Comparison of ENCODE assay signal across 19 mouse cellular contexts in the genomic region with DNA sequence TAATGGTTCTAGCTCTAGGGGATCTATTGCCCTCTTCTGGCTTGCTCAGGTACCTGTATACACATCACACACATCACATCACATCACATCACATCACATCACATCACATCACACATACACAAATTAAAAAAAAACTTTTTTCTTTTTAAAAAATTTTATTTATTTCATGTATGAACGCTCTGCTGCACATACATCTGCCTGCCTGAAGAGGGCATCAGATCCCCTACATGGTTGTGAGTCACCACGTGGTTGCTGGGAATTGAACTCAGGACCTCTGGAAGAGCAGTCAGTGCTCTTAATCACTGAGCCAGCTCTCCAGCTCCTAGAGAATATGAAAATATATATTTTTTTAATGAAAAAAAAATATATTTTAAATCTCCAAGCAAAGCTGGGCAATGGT. TPM values are rescaled to one million over a fixed set of nuclear protein-coding genes. Genes with fewer than 3 reads are reported as not detected.
DNase-seq lines count a peak whose midpoint lies in the region; ATAC-seq and TF ChIP-seq lines count a peak whose summit lies in the region.
"Had no signal": no experiment of that assay in that cellular context is flagged by ENCODE, and none has a peak within 500 bp of the region (broad histone marks: within the 10 kb centered on the region; RNA-seq: fewer than 3 reads in every experiment).

No protein-coding gene starts in this region.

- peaks cover 25% of the 10 kb centered on the region for H3K4me1 ChIP-seq in E14TG2a.4 (replicated peaks; ENCODE audit: low read depth, low read length)
- no peaks in the 10 kb centered on the region for H3K4me1 ChIP-seq in liver, embryonic 12.5 days
- H3K4me1 ChIP-seq: embryonic facial prominence, embryonic 10.5 days; forebrain, embryonic 13.5 days; heart, embryonic 13.5 days; hindbrain, embryonic 15.5 days had no signal

- no peak overlapping the region for H3K27ac ChIP-seq in layer of hippocampus, adult 2 months
- no peak overlapping the region for H3K27ac ChIP-seq in liver, embryonic 12.5 days
- H3K27ac ChIP-seq: embryonic facial prominence, embryonic 10.5 days; forebrain, embryonic 13.5 days; heart, embryonic 13.5 days; hindbrain, embryonic 15.5 days had no signal

- DNase-seq in layer of hippocampus, adult 2 months (ENCODE audit: low spot score in 2 of 2): no peak
- no peak for DNase-seq in layer of hippocampus, postnatal 14 days (ENCODE audit: low spot score in 2 of 2)
- DNase-seq in Patski (ENCODE audit: low read depth, low spot score): no peak
- DNase-seq in right cerebral cortex, postnatal 10 days (ENCODE audit: low spot score in 2 of 2): no peak
- no peak for DNase-seq in right cerebral cortex, adult 2 months (ENCODE audit: low spot score in 2 of 2)
- DNase-seq: adrenal gland, adult 2 months; adrenal gland, postnatal 25 days; cerebellum, adult 2 months; cerebellum, postnatal 10 days; forebrain, postnatal 0 days; gastrocnemius, postnatal 14 days; heart, postnatal 36 days had no signal

- WGBS in liver, embryonic 12.5 days (ENCODE audit: insufficient replicate concordance): 59% methylated on average over 2 of the region's 2 CpGs

- no peaks in the 10 kb centered on the region for H3K9me3 ChIP-seq in E14TG2a.4 (ENCODE audit: low read length)
- no peaks in the 10 kb centered on the region for H3K9me3 ChIP-seq in liver, embryonic 12.5 days (replicated peaks)
- H3K9me3 ChIP-seq: embryonic facial prominence, embryonic 10.5 days; hindbrain, embryonic 15.5 days had no signal

- H3K27me3 ChIP-seq in E14TG2a.4 (ENCODE audit: insufficient read depth, low read length): no peaks in the 10 kb centered on the region
- no peaks in the 10 kb centered on the region for H3K27me3 ChIP-seq in Patski
- H3K27me3 ChIP-seq in liver, embryonic 12.5 days (replicated peaks): no peaks in the 10 kb centered on the region
- H3K27me3 ChIP-seq: forebrain, embryonic 13.5 days; heart, embryonic 13.5 days; hindbrain, embryonic 15.5 days had no signal

- no peak overlapping the region for H3K4me2 ChIP-seq in liver, embryonic 12.5 days
- H3K4me2 ChIP-seq: forebrain, embryonic 13.5 days; heart, embryonic 13.5 days; hindbrain, embryonic 15.5 days had no signal

- H3K36me3 ChIP-seq in E14TG2a.4 (ENCODE audit: insufficient read depth, low read length): no peaks in the 10 kb centered on the region
- H3K36me3 ChIP-seq in liver, embryonic 12.5 days: no peaks in the 10 kb centered on the region
- H3K36me3 ChIP-seq: embryonic facial prominence, embryonic 10.5 days; heart, embryonic 13.5 days; hindbrain, embryonic 15.5 days had no signal

- H3K4me3 ChIP-seq in layer of hippocampus, adult 2 months: no peak overlapping the region
- no peak overlapping the region for H3K4me3 ChIP-seq in E14TG2a.4 (replicated peaks; ENCODE audit: low read length)
- H3K4me3 ChIP-seq in liver, embryonic 12.5 days: no peak overlapping the region
- H3K4me3 ChIP-seq: embryonic facial prominence, embryonic 10.5 days; forebrain, embryonic 13.5 days; heart, embryonic 13.5 days; hindbrain, embryonic 15.5 days had no signal

- no peak overlapping the region for H3K9ac ChIP-seq in liver, embryonic 12.5 days
- H3K9ac ChIP-seq: forebrain, embryonic 13.5 days; forebrain, postnatal 0 days; heart, embryonic 13.5 days; hindbrain, embryonic 15.5 days had no signal

- no peak for ATAC-seq in Patski
- no peak for ATAC-seq in liver, embryonic 12.5 days
- ATAC-seq: forebrain, embryonic 13.5 days; forebrain, postnatal 0 days had no signal

- peak; percentile 33 for TF ChIP-seq CTCF in layer of hippocampus, adult 2 months (conservative IDR thresholded peaks at IDR 0.05)
- TF ChIP-seq CTCF in E14TG2a.4 (conservative IDR thresholded peaks at IDR 0.05; ENCODE audit: low read length): peak; percentile 55
- peak; percentile 46 for TF ChIP-seq CTCF in Patski (IDR thresholded peaks at IDR 0.05)

- in situ Hi-C loops in Patski (cut with MboI; ENCODE audit: low pct_unique_long_range_greater_than_20kb): no loop called here

- CTCF ChIA-PET in Patski (lab: Charles Lee): interaction anchor here (1.2 to 1.6 kb wide), 2 partner anchors 61 to 71 kb away, joined by 3 to 4 read pairs; no protein-coding TSS in a partner anchor

- POLR2A ChIA-PET in Patski (lab: Charles Lee): no interaction called here

RNA-seq across cellular contexts. Expression of a gene that starts 10.3 kb away (rescaled TPM):
- not detected for total RNA-seq in layer of hippocampus, adult 2 months (2021)
- under 1 TPM in 1 of 2 experiments, not detected in 1; 0.16 TPM for total RNA-seq in layer of hippocampus, postnatal 14 days (2021)
- not detected for polyA plus RNA-seq in Patski (2021)
- 0.07 TPM in 1 of 2 replicates, not detected in the other for polyA plus RNA-seq in liver, embryonic 12.5 days (2016; fragmentation: Nextera tagmentation; extraction: Ambion mirVana)
- total RNA-seq: adrenal gland, adult 2 months; adrenal gland, postnatal 25 days; forebrain, postnatal 0 days; gastrocnemius, adult 18-20 months; gastrocnemius, postnatal 14 days; heart, postnatal 36 days had no signal
- polyA plus RNA-seq: cerebellum, adult 2 months; forebrain, embryonic 13.5 days; heart, embryonic 13.5 days had no signal

RNA-seq across cellular contexts. Expression of a gene that starts 49.7 kb away (rescaled TPM):
- 10 to 100 TPM; 52.5 to 60.1 TPM for total RNA-seq in layer of hippocampus, adult 2 months (2021)
- 100 to 1,000 TPM; 119 TPM for total RNA-seq in layer of hippocampus, postnatal 14 days (2021)
- polyA plus RNA-seq in Patski (2021): 76.4 TPM
- 16.6 and 17.5 TPM in 2 replicates for polyA plus RNA-seq in liver, embryonic 12.5 days (2016; fragmentation: Nextera tagmentation; extraction: Ambion mirVana)

RNA-seq across cellular contexts. Expression of a gene that starts 49.8 kb away (rescaled TPM):
- total RNA-seq in layer of hippocampus, adult 2 months (2021): 100 to 1,000 TPM; 518 to 547 TPM
- 100 to 1,000 TPM; 591 TPM for total RNA-seq in layer of hippocampus, postnatal 14 days (2021)
- 4.7 TPM for polyA plus RNA-seq in Patski (2021)
- 0.04 TPM in 2 replicates for polyA plus RNA-seq in liver, embryonic 12.5 days (2016; fragmentation: Nextera tagmentation; extraction: Ambion mirVana)
